Mouse (Mus musculus) heart, postnatal 25 days (tissue): ENCODE results near the gene Fam170b. TPM values are rescaled to one million over a fixed set of nuclear protein-coding genes. Genes with fewer than 3 reads are reported as not detected.

Source experiments
- DNase-seq: peaks from one replicate; pipeline ENCODE4 v3.0.0; 2022; ENCODE audit warnings: low spot score
- intact Hi-C: fragments of 180-260 bp; cut with DNase I; formaldehyde crosslinking; loops from one replicate; pipeline ENCODE4 v1.15.1; 2025
- total RNA-seq, 2 experiments: library from RNA; stranded (reverse); gene quantifications; 2 replicates each; pipeline ENCODE4 v1.2.3; 2021

Gene Fam170b
- total RNA-seq = not detected

GRCm38 (mm10) chr14:32833847-32834246, at the start of gene Fam170b:
Gene Fam170b (plus strand): TSS chr14:32833962.
- intact Hi-C loops = no loop called here
- DNase-seq = no peak

GRCm38 (mm10) chr14:32784130-32784747, 49.5 kb upstream of the Fam170b start:
- intact Hi-C loops = no loop called here
- no peak for DNase-seq

- no peak for DNase-seq
- intact Hi-C loops = no loop called here
Measured at GRCm38 (mm10) chr14:32784748-32785134, 49.0 kb upstream of the Fam170b start.

- DNase-seq = no peak
- intact Hi-C loops = no loop called here
Measured at GRCm38 (mm10) chr14:32785556-32786130, 48.1 kb upstream of the Fam170b start, which contains the start of gene Tmem273. Gene Tmem273 (plus strand): TSS chr14:32785963.

GRCm38 (mm10) chr14:32787691-32788090, 46.1 kb upstream of the Fam170b start:
- intact Hi-C loops = no loop called here
- no peak for DNase-seq

GRCm38 (mm10) chr14:32796375-32796774, 37.4 kb upstream of the Fam170b start:
- DNase-seq = no peak
- intact Hi-C loops = no loop called here

- intact Hi-C loops = no loop called here
- DNase-seq = no peak
Measured at GRCm38 (mm10) chr14:32797803-32798202, 36.0 kb upstream of the Fam170b start.

- intact Hi-C loops = no loop called here
- no peak for DNase-seq
Measured at GRCm38 (mm10) chr14:32798355-32798754, 35.4 kb upstream of the Fam170b start.

GRCm38 (mm10) chr14:32800048-32800447, 33.7 kb upstream of the Fam170b start:
- intact Hi-C loops = no loop called here
- no peak for DNase-seq

GRCm38 (mm10) chr14:32801016-32801661, 32.6 kb upstream of the Fam170b start:
- intact Hi-C loops = no loop called here
- no peak for DNase-seq

- DNase-seq = no peak
- intact Hi-C loops = no loop called here
Measured at GRCm38 (mm10) chr14:32801662-32802024, 32.1 kb upstream of the Fam170b start.

- DNase-seq = no peak
- intact Hi-C loops = no loop called here
Measured at GRCm38 (mm10) chr14:32810111-32810510, 23.7 kb upstream of the Fam170b start.

- no peak for DNase-seq
- intact Hi-C loops = no loop called here
Measured at GRCm38 (mm10) chr14:32812429-32812828, 21.3 kb upstream of the Fam170b start.

GRCm38 (mm10) chr14:32814961-32815360, 18.8 kb upstream of the Fam170b start:
- intact Hi-C loops = no loop called here
- no peak for DNase-seq

- intact Hi-C loops = no loop called here
- no peak for DNase-seq
Measured at GRCm38 (mm10) chr14:32816533-32816932, 17.2 kb upstream of the Fam170b start.

GRCm38 (mm10) chr14:32817258-32817657, 16.5 kb upstream of the Fam170b start:
- intact Hi-C loops = no loop called here
- DNase-seq = no peak

- DNase-seq = no peak
- intact Hi-C loops = no loop called here
Measured at GRCm38 (mm10) chr14:32819297-32819696, 14.5 kb upstream of the Fam170b start.

GRCm38 (mm10) chr14:32822812-32823211, 10.9 kb upstream of the Fam170b start:
- no peak for DNase-seq

GRCm38 (mm10) chr14:32823861-32824260, 9.9 kb upstream of the Fam170b start:
- DNase-seq = no peak
- intact Hi-C loops = no loop called here

More at GRCm38 (mm10) chr14:32822812-32823211, 10.9 kb upstream of the Fam170b start:
- intact Hi-C loops = no loop called here

- intact Hi-C loops = no loop called here
- DNase-seq = no peak
Measured at GRCm38 (mm10) chr14:32824267-32825150, 9.3 kb upstream of the Fam170b start.
